Mouse (Mus musculus) forebrain, embryonic 13.5 days (tissue): Measurements from ENCODE around the gene Sephs2. TPM values are rescaled to one million over a fixed set of nuclear protein-coding genes. Genes with fewer than 3 reads are reported as not detected.
"Not testable (repeated sequence)": the region's sequence is repeated elsewhere in the genome, so short reads cannot be mapped to it uniquely, and the experiment has no call there.

Source experiments
- ATAC-seq: fragments of 200-750 bp; cut with Nextera tagmentation; 2 replicates; pipeline ENCODE4 v1.8.0; 2017
- H3K27ac ChIP-seq: fragments of 300-500 bp; sonication (generic); 2 replicates; pipeline ENCODE4 v1.5.1; 2015; ENCODE audit warnings: inconsistent platforms, mild to moderate bottlenecking, moderate library complexity
- H3K27me3 ChIP-seq: fragments of 300-500 bp; sonication (generic); 2 replicates; pipeline ENCODE4 v1.6.1; 2015; ENCODE audit warnings: mild to moderate bottlenecking, inconsistent platforms
- H3K36me3 ChIP-seq: fragments of 300-500 bp; sonication (generic); 2 replicates; pipeline ENCODE4 v1.6.1; 2015; ENCODE audit warnings: mild to moderate bottlenecking, inconsistent platforms; ENCODE audit not compliant: poor library complexity, severe bottlenecking
- H3K4me1 ChIP-seq: fragments of 300-500 bp; sonication (generic); 2 replicates; pipeline ENCODE4 v1.6.1; 2015; ENCODE audit warnings: inconsistent platforms
- H3K4me2 ChIP-seq: fragments of 300-500 bp; sonication (generic); 2 replicates; pipeline ENCODE4 v1.6.1; 2015; ENCODE audit warnings: inconsistent platforms, mild to moderate bottlenecking, moderate library complexity
- H3K4me3 ChIP-seq: fragments of 300-500 bp; sonication (generic); 2 replicates; pipeline ENCODE4 v1.5.1; 2015; ENCODE audit warnings: mild to moderate bottlenecking, inconsistent platforms
- H3K9ac ChIP-seq: fragments of 300-500 bp; sonication (generic); 2 replicates; pipeline ENCODE4 v1.6.1; 2015; ENCODE audit warnings: mild to moderate bottlenecking, inconsistent platforms
- H3K9me3 ChIP-seq: fragments of 300-500 bp; sonication (generic); replicated peaks from 2 replicates; pipeline ENCODE4 v1.6.1; 2016; ENCODE audit warnings: inconsistent platforms
- WGBS: fragments of 180-500 bp; shearing (Covaris S2); methylation state at CpG from one replicate; pipeline ENCODE4 v1.1.7; 2015; 5-methylcytosine and 5-hydroxymethylcytosine counted together
- polyA plus RNA-seq: library from polyadenylated mRNA; unstranded; fragments of >200 nt; fragmentation: Nextera tagmentation; extraction: Ambion mirVana; gene quantifications from 2 replicates; pipeline ENCODE4 v1.2.1, GENCODE M21; 2015

Sephs2 gene
- polyA plus RNA-seq, 1 experiment from 2014 or later = 51.1 TPM

DNA sequence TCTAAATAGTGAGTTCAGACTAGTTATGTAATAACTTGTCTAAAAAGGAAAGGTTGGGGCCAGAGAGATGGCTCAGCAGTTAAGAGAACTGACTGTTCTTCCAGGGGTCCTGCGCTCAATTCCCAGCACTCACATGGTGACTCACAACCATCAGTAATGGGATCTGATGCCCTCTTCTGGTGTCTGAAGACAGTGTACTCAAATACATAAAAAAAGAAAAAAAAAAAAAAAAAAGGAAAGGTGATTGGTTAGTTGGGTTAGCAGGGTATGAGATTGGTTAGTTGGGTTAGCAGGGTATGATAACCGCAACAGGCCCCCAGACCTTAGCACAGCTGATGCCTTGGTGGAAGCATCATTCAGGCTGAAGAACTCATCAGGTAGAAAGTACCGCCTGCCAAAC is 10.3 kb downstream of the Sephs2 start:
- Histone ChIP-seq H3K27me3 (no peaks in the 10 kb centered on the region), H3K4me1 (peaks cover 24% of the 10 kb centered on the region), H3K9ac (no peak overlapping the region), H3K9me3 (no peaks in the 10 kb centered on the region), H3K4me3 (no peak overlapping the region), H3K4me2 (no peak overlapping the region), H3K27ac (no peak overlapping the region), H3K36me3 (peaks cover 3% of the 10 kb centered on the region; the same call in 1 of the 2 replicates)
- 100% methylated on average over 3 of the region's 3 CpGs for WGBS
- ATAC-seq = no peak

DNA sequence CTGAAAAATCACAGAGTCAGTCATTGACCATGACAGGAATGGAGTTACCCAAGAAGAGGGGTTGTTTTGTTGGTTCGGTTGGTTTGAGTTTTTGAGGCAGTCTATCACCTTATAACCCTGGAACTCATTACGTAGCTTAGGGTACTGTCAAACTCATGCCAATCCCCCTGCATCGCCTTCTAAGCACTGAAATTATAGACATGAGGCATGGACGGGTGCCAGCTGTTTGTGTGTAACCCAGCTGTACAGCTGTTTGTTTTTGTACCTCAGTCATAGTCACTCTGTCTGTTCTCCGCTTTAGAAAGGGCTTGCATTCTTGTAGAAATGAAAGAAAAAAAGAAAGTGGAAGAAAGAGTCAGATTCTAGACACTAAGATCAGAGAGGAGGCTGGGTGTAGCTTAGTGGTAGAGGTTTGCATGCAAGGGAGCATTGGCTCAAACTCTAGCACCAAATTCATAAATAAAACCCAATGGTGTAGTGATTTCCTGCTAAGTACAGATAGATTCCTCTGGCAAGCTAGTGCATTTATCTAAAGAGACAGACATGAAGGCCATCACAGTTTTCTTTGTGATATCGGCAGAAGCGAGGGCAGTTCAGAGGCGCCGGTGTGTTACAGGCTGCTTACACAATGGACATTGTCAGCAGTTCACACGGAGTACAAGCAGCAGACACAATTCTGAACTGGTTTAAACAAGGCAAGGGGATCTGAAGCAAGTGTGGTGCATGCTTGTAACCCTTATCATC is 11.5 kb downstream of the Sephs2 start:
- H3K27me3 ChIP-seq = no peaks in the 10 kb centered on the region
- ATAC-seq = no peak

GRCm38 (mm10) chr7:127260309-127261111 is 13.3 kb downstream of the Sephs2 start, which contains the start of gene Dctpp1:
Gene Dctpp1, minus strand, starts transcription at chr7:127260709.
- no peaks in the 10 kb centered on the region for H3K9me3 ChIP-seq
- H3K27me3 ChIP-seq = no peaks in the 10 kb centered on the region
- peak; percentile 99 for ATAC-seq
- no peak within 1 kb of the TSS for H3K27ac ChIP-seq
- H3K4me2 ChIP-seq = peak within 1 kb of the TSS; percentile 88
- H3K4me3 ChIP-seq = peak within 1 kb of the TSS; percentile 59
- WGBS = under 1% methylated on average over 50 of the region's 50 CpGs
- H3K9ac ChIP-seq = peak within 1 kb of the TSS; percentile 70
- H3K36me3 ChIP-seq = peaks cover 24% of the 10 kb centered on the region
- H3K4me1 ChIP-seq = peaks cover 24% of the 10 kb centered on the region

More for the DNA sequence above, 11.5 kb downstream of the Sephs2 start:
- H3K9me3 ChIP-seq = no peaks in the 10 kb centered on the region
- no peak overlapping the region for H3K4me3 ChIP-seq
- H3K36me3 ChIP-seq = peaks cover 9% of the 10 kb centered on the region
- no peak overlapping the region for H3K4me2 ChIP-seq
- H3K4me1 ChIP-seq = peaks cover 24% of the 10 kb centered on the region
- H3K9ac ChIP-seq = no peak overlapping the region
- WGBS = 83% methylated on average over 10 of the region's 10 CpGs
- H3K27ac ChIP-seq = no peak overlapping the region

GRCm38 (mm10) chr7:127259186-127259905 is 14.5 kb downstream of the Sephs2 start:
- Histone ChIP-seq H3K4me3 (peak overlapping the region; percentile 59), H3K9ac (peak overlapping the region; percentile 70), H3K9me3 (no peaks in the 10 kb centered on the region), H3K27me3 (no peaks in the 10 kb centered on the region), H3K27ac (no peak overlapping the region), H3K36me3 (peaks cover 24% of the 10 kb centered on the region), H3K4me1 (peaks cover 34% of the 10 kb centered on the region), H3K4me2 (peak overlapping the region; percentile 88)
- ATAC-seq = no peak
- WGBS = 72% methylated on average over 8 of the region's 8 CpGs

DNA sequence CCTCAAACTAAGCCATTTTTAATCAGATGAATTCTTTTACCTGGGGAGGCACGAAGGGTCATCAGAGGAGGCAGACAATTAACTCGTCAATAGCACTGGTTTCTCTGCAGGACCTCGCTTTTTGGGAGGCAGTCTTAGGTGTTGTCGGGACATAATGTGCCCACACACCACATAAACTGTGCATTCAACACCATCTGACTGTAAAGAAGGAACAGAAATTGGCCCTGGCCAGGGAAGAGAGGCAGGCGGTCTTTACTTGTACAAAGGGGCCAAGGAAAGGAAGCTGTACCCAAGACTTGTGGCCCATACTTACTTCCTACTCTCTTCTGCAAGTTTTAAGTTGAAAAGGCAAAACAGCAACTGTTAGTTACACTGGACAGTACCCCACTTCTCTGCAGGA is 17.3 kb downstream of the Sephs2 start:
- no peak for ATAC-seq
- no peak overlapping the region for H3K4me3 ChIP-seq
- WGBS = 92% methylated on average over 5 of the region's 5 CpGs

GRCm38 (mm10) chr7:127255965-127256364 is 17.9 kb downstream of the Sephs2 start:
- 90% methylated on average over 2 of the region's 2 CpGs for WGBS
- no peak overlapping the region for H3K4me2 ChIP-seq
- peaks cover 28% of the 10 kb centered on the region for H3K36me3 ChIP-seq
- no peaks in the 10 kb centered on the region for H3K27me3 ChIP-seq
- no peak overlapping the region for H3K9ac ChIP-seq
- H3K4me1 ChIP-seq = peaks cover 32% of the 10 kb centered on the region
- H3K27ac ChIP-seq = no peak overlapping the region
- no peaks in the 10 kb centered on the region for H3K9me3 ChIP-seq
- H3K4me3 ChIP-seq = no peak overlapping the region
- ATAC-seq = no peak

More for the DNA sequence above, 17.3 kb downstream of the Sephs2 start:
- Histone ChIP-seq H3K36me3 (peaks cover 24% of the 10 kb centered on the region), H3K4me1 (peaks cover 38% of the 10 kb centered on the region), H3K27ac (no peak overlapping the region), H3K27me3 (no peaks in the 10 kb centered on the region), H3K9me3 (no peaks in the 10 kb centered on the region), H3K9ac (no peak overlapping the region), H3K4me2 (no peak overlapping the region)

DNA sequence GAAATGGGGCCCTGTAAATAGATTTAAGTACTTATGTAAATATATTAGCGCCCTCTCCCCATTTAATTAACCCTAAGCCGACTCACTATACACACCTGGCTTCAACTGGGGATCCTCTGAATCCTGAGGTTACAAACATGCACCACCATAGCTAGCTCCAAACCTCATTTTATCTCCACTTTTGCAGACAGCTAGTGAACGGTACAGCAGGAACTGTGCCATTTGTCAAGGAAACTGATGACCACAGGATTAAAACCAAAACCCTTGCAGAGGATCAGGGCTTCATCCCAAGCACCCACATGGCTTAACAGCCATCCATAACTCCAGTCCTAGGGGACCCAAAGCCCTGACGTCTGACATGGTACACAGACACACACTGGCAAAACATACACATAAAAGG is 18.8 kb downstream of the Sephs2 start:
- Histone ChIP-seq H3K27me3 (no peaks in the 10 kb centered on the region), H3K4me3 (peak overlapping the region; percentile 57), H3K27ac (0 out of 2 replicates have a peak overlapping the region, but pooled peaks have one; percentile 91), H3K9ac (peak overlapping the region; percentile 70), H3K4me1 (peaks cover 29% of the 10 kb centered on the region), H3K9me3 (no peaks in the 10 kb centered on the region), H3K4me2 (peak overlapping the region; percentile 73), H3K36me3 (peaks cover 29% of the 10 kb centered on the region)
- no peak for ATAC-seq
- 45% methylated on average over 4 of the region's 4 CpGs for WGBS

GRCm38 (mm10) chr7:127253821-127254769 is 19.8 kb downstream of the Sephs2 start:
- H3K4me2 ChIP-seq = peak overlapping the region; percentile 73
- H3K27me3 ChIP-seq = no peaks in the 10 kb centered on the region
- H3K36me3 ChIP-seq = peaks cover 38% of the 10 kb centered on the region
- no peaks in the 10 kb centered on the region for H3K9me3 ChIP-seq
- peak; percentile 94 for ATAC-seq
- under 1% methylated on average over 124 of the region's 136 CpGs for WGBS
- peak overlapping the region; percentile 91 for H3K27ac ChIP-seq
- peak overlapping the region; percentile 70 for H3K9ac ChIP-seq
- peaks cover 20% of the 10 kb centered on the region for H3K4me1 ChIP-seq
- peak overlapping the region; percentile 57 for H3K4me3 ChIP-seq

DNA sequence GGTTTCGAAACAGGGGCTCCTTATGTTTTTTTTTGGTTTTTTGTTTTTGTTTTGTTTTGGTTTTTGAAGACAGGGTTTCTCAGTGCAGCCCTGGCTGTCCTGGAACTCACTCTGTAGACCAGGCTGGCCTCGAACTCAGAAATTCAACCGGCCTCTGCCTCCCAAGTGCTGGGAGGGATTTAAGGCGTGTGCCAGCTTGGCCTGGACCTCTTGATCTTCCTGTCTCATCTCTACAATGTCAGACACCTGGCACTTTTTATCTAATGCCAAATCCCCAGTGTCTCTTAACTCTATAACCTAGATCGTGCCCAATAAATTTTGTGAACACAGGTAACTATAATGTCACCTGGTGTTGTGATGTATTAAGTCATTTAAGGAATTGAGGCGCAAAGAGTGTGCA is 20.5 kb downstream of the Sephs2 start:
- peak overlapping the region; percentile 57 for H3K4me3 ChIP-seq
- no peaks in the 10 kb centered on the region for H3K9me3 ChIP-seq
- H3K27ac ChIP-seq = peak overlapping the region; percentile 91
- no peak for ATAC-seq
- H3K4me1 ChIP-seq = peaks cover 14% of the 10 kb centered on the region
- peak overlapping the region; percentile 73 for H3K4me2 ChIP-seq
- H3K27me3 ChIP-seq = no peaks in the 10 kb centered on the region
- peak overlapping the region; percentile 70 for H3K9ac ChIP-seq
- peaks cover 43% of the 10 kb centered on the region for H3K36me3 ChIP-seq
- 84% methylated on average over 6 of the region's 6 CpGs for WGBS

GRCm38 (mm10) chr7:127252414-127252813 is 21.4 kb downstream of the Sephs2 start:
- no peak for ATAC-seq
- no peak overlapping the region for H3K9ac ChIP-seq
- WGBS = 95% methylated on average over 2 of the region's 2 CpGs

GRCm38 (mm10) chr7:127250511-127250910 is 23.3 kb downstream of the Sephs2 start:
- H3K4me3 ChIP-seq, H3K4me2 ChIP-seq, H3K27ac ChIP-seq, H3K27me3 ChIP-seq, H3K9me3 ChIP-seq, H3K9ac ChIP-seq, ATAC-seq: not testable (repeated sequence)
- WGBS = 90% methylated on average over 8 of the region's 8 CpGs
- Histone ChIP-seq H3K4me1 (peaks cover 26% of the 10 kb centered on the region), H3K36me3 (peaks cover 41% of the 10 kb centered on the region)

More at GRCm38 (mm10) chr7:127252414-127252813, 21.4 kb downstream of the Sephs2 start:
- H3K27me3 ChIP-seq = no peaks in the 10 kb centered on the region
- H3K4me1 ChIP-seq = peaks cover 14% of the 10 kb centered on the region
- H3K4me3 ChIP-seq = no peak overlapping the region
- no peak overlapping the region for H3K4me2 ChIP-seq
- no peaks in the 10 kb centered on the region for H3K9me3 ChIP-seq
- H3K27ac ChIP-seq = no peak overlapping the region
- peaks cover 42% of the 10 kb centered on the region for H3K36me3 ChIP-seq
